Mouse (Mus musculus): ENCODE measurements at regions not wholly inside any gene's neighbourhood (a gene's known extent, or its start where the extent isn't known, plus 50 kb on each side); places are given as distances from the start of the nearest gene placed in this dataset.

DNA sequence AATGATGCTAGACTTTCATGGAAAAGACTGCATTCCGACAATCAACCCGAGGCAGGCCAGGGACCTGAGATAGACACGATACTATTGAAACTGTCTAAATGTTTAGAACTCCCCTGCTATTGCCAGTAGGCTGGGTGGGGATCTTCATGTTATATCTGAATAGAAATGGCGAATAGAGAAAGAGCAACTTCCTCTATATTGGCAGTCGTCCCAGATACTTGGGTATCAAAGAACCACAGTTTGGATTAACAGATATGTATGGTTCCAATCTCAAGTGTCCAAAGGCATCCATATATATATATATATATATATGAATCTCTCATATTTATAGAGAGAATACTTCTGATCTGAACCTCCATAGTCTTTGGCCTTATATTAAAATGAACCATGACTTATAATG lies 161.8 kb downstream of the Kctd12 start:
- Histone ChIP-seq H3K27ac (no peak overlapping the region), H3K4me3 (no peak overlapping the region), H3K9ac (no peak overlapping the region), H3K4me2 (no peak overlapping the region), H3K4me1 (replicated peaks) (no peaks in the 10 kb centered on the region), H3K36me3 (no peaks in the 10 kb centered on the region), H3K27me3 (no peaks in the 10 kb centered on the region), H3K9me3 (no peaks in the 10 kb centered on the region)
- ATAC-seq (ENCODE audit: low FRiP score), result no peak
- 93% methylated on average over 5 of the region's 5 CpGs for WGBS

DNA sequence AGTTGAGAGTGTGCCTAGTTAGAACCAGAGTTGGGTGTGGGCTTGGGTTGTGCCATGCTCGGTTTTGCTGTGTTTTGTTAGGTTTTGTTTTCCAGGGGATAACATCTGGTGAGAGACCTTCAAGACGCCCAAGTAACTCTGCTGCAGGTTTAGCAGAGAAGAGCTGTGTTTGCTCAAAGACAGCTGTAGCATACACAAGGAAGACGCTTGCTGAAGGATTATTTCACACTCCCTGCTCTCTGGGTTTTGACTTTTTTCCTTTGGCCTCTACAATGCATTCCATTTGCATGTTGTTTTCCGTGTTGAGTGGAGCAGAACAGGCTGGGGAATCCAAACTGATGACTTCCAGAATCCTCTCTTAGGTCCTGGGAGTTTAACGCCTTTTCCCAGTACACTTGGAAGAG lies 170.8 kb downstream of the Kctd12 start:
- Histone ChIP-seq H3K9ac (no peak overlapping the region), H3K9me3 (no peaks in the 10 kb centered on the region), H3K4me2 (no peak overlapping the region), H3K27me3 (no peaks in the 10 kb centered on the region), H3K36me3 (no peaks in the 10 kb centered on the region), H3K27ac (no peak overlapping the region), H3K4me1 (replicated peaks) (no peaks in the 10 kb centered on the region), H3K4me3 (no peak overlapping the region)
- WGBS, result 67% methylated on average over 5 of the region's 5 CpGs
- ATAC-seq (ENCODE audit: low FRiP score), result no peak

DNA sequence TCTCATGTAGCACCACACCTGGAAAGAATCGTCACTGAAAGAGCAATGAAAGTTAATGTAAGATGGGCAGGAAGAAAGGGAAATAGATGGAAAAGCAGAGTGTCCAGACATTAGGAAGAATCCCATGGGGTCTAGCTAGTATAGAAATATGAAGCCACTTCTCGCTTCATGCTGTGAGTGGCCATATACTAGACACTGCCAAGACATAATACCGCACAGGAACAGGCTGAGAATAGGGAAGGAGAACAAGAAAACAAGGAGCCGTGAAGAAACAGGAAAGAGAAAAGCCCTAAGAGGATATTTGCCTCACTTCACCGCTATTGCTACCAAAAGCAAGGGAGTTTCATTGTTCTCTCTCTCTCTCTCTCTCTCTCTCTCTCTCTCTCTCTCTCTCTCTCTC lies 171.4 kb downstream of the Kctd12 start:
- no peak overlapping the region for H3K27ac ChIP-seq

DNA sequence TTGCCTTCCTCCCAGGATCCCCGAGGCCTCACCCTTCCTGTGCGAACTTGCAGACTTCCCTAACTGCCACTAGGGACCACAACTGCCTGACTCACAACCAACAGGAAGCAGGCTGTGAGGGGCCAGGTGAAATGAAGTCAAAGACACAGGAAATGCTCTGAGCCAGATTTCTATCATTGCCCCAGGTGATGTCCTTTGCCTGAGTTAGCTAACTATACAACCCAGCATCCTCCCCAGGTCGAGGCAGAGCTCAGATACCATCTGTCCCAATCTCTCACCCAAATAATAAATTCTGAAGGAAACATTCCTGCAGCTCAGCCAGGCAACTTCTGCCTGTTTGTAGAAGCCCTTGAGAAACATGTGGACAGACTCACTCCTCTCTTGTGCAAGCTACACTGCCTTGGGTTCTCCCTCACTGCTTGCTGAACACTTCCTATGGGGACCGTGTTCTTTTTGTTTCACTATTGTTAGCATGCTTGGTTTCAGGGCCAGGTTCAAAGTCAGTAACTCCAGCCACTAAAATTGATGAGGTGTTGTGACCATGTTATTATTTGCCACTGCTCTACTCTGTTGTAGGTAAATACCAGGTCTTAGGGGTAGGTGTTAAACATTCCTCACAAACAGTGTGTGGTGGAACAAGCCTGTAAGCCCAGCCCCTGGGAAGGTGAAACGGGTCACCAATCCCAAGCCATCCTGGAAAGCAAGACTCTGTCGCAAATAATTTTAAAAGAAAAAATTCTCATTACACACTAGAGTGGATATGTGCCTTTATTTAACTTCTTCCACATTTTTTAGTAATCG lies 172.1 kb downstream of the Kctd12 start:
- no peak for ATAC-seq (ENCODE audit: low FRiP score)
- WGBS, result 77% methylated on average over 7 of the region's 7 CpGs

More for the DNA sequence above, 171.4 kb downstream of the Kctd12 start:
- Histone ChIP-seq H3K9ac (no peak overlapping the region), H3K27me3 (no peaks in the 10 kb centered on the region), H3K4me2 (no peak overlapping the region), H3K4me1 (replicated peaks) (no peaks in the 10 kb centered on the region), H3K9me3 (no peaks in the 10 kb centered on the region), H3K4me3 (no peak overlapping the region), H3K36me3 (no peaks in the 10 kb centered on the region)
- ATAC-seq (ENCODE audit: low FRiP score), result no peak
- WGBS, result 76% methylated on average over 5 of the region's 5 CpGs

DNA sequence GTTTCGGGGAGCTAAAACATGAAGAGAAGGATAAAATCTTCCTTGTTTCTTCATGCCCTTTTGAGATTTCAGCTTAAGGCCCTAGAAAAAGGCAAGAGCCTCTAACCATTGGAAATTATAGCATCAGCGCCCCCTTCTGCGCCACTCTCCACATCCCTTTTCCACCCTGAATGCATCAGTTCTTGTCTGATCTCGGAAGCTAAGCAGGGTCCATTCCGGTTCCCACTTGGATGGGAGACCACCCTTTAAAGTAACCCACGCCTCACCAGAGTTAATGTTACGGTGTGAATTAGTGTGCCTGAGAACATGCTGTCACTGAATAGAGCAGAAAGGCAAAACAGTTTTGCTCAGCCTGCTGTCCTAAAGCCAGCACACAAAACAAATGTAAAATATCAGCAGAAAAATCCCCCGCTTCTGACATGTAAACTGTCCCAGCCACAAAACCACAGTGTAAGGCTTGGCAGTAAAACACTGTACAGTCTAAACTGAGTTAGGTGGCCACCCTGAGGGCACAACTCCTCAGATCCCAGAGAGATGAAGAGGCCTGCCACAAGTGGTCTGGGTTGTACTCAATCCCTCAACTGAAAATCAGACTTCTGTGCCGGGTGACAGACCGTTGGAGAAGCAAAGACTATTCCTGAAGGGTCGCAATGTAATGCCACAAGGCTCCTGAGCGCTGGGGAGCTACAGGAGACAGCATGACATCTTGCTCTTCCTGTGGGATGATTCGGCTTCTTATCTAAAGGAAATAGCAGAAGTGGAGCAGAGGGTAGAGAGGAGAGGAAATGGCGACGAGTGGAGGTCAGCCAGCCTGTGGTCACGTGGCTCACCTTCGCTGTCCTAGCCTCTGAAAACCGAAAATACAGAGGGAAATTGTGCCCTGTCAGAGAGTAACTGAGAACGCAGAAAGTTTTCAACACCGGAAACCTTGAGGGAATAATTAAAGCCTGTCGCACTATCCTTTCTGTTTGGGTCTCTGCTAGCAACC lies 176.2 kb downstream of the Kctd12 start:
- Histone ChIP-seq H3K36me3 (no peaks in the 10 kb centered on the region), H3K4me1 (replicated peaks) (no peaks in the 10 kb centered on the region), H3K9me3 (no peaks in the 10 kb centered on the region), H3K9ac (no peak overlapping the region), H3K27me3 (no peaks in the 10 kb centered on the region), H3K4me3 (no peak overlapping the region), H3K4me2 (no peak overlapping the region), H3K27ac (no peak overlapping the region)
- 72% methylated on average over 21 of the region's 21 CpGs for WGBS
- no peak for ATAC-seq (ENCODE audit: low FRiP score)

More for the DNA sequence above, 172.1 kb downstream of the Kctd12 start:
- H3K27ac ChIP-seq, result no peak overlapping the region
- H3K36me3 ChIP-seq, result no peaks in the 10 kb centered on the region
- H3K9ac ChIP-seq, result no peak overlapping the region
- H3K4me3 ChIP-seq, result no peak overlapping the region
- H3K9me3 ChIP-seq, result no peaks in the 10 kb centered on the region
- no peaks in the 10 kb centered on the region for H3K27me3 ChIP-seq
- H3K4me1 ChIP-seq (replicated peaks), result no peaks in the 10 kb centered on the region
- no peak overlapping the region for H3K4me2 ChIP-seq

DNA sequence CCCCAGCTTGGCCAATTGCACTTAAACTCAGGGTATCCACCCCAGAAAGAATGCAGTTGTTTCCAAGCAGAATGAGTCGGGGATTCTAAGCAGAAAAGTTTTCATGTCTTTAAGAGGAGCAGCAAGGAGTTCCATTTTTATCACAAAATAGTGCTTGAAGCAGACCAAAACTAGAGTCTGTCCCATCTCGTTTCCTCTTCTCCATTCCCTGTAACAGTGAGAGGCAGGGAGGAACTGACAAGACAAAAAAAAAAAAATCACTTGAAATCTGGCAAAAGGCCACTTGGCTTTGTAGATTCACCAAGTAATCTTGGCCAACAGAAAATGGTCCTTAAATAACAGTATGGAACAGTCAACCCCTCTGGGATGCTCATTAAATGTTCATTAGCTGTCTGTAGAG lies 186.8 kb downstream of the Kctd12 start:
- no peaks in the 10 kb centered on the region for H3K36me3 ChIP-seq
- no peaks in the 10 kb centered on the region for H3K27me3 ChIP-seq
- no peaks in the 10 kb centered on the region for H3K9me3 ChIP-seq
- no peak overlapping the region for H3K4me3 ChIP-seq
- H3K4me2 ChIP-seq, result no peak overlapping the region
- H3K4me1 ChIP-seq (replicated peaks), result no peaks in the 10 kb centered on the region
- WGBS, result 87% methylated on average over 2 of the region's 2 CpGs
- H3K27ac ChIP-seq, result no peak overlapping the region
- H3K9ac ChIP-seq, result no peak overlapping the region
- no peak for ATAC-seq (ENCODE audit: low FRiP score)

DNA sequence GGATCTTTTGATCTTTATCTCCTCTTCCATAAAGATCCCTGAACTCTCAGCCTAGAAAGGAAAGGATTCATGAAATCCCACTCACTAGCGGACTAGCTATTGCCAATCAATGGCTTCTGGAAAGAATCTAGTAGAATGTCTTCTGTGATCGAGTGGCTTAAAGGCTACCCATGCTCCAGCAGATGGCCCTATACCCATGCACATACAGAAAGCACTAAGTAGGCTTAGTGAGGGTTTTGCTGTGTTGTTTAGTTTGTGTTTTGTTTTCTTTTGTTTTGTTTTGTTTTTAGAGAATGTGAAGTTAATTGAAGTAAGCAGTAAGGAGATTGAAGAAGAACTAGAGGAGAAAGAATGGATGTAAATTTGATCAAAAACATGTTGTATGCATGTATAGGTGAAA lies 187.5 kb downstream of the Kctd12 start:
- no peak for ATAC-seq (ENCODE audit: low FRiP score)
- Histone ChIP-seq H3K4me3 (no peak overlapping the region), H3K36me3 (no peaks in the 10 kb centered on the region), H3K4me1 (replicated peaks) (no peaks in the 10 kb centered on the region), H3K27me3 (no peaks in the 10 kb centered on the region), H3K4me2 (no peak overlapping the region), H3K27ac (no peak overlapping the region), H3K9ac (no peak overlapping the region), H3K9me3 (no peaks in the 10 kb centered on the region)
- WGBS, result 93% methylated on average over 2 of the region's 2 CpGs

DNA sequence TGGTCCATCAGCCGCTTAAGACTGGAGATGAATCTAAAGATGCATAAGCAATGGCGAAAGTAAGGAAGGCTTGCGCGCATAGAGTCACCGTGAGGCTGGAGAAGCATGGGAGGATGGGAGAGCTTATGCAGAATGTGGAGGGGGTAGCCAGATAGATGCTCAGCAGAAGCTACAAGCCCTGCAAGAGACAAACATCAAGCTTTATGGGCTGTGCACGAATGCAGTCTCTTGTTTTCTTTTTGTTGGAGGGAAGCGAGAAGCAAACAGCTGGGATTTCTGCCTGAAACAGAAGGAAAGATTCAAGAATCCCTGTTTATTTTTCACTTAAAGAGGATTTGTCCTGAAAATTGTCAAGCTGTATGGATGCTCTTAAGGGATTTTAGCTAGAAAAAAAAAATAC lies 188.7 kb downstream of the Kctd12 start:
- H3K9ac ChIP-seq, result no peak overlapping the region
- H3K4me3 ChIP-seq, result no peak overlapping the region
- no peaks in the 10 kb centered on the region for H3K9me3 ChIP-seq
- WGBS, result 87% methylated on average over 7 of the region's 7 CpGs
- H3K27ac ChIP-seq, result no peak overlapping the region
- no peaks in the 10 kb centered on the region for H3K4me1 ChIP-seq (replicated peaks)
- H3K4me2 ChIP-seq, result no peak overlapping the region
- H3K27me3 ChIP-seq, result no peaks in the 10 kb centered on the region
- no peak for ATAC-seq (ENCODE audit: low FRiP score)
- H3K36me3 ChIP-seq, result no peaks in the 10 kb centered on the region

DNA sequence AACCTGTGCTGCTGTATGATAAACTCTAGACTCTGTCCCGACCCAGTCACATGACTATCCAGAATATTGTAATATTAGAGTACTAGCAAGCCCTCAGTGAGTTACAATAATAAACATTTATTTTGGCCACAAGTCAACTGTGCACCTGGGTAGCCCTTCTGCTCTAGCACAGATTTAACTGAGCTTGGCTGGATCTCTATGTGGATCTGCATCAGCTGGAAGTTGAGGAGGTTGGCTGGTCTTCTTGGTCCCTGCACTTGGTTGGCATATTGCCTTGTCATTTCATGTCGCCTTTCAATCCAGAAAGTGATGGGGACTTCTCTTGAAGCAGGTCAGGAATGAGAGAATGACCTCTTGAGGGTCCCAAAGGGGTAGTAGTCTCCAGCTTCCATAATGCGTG lies 191.5 kb downstream of the Kctd12 start:
- no peak overlapping the region for H3K9ac ChIP-seq
- H3K27me3 ChIP-seq, result no peaks in the 10 kb centered on the region
- no peaks in the 10 kb centered on the region for H3K9me3 ChIP-seq
- no peak overlapping the region for H3K4me2 ChIP-seq
- H3K27ac ChIP-seq, result no peak overlapping the region
- H3K36me3 ChIP-seq, result no peaks in the 10 kb centered on the region
- ATAC-seq (ENCODE audit: low FRiP score), result no peak
- H3K4me3 ChIP-seq, result no peak overlapping the region
- no peaks in the 10 kb centered on the region for H3K4me1 ChIP-seq (replicated peaks)
- WGBS, result 89% methylated on average over 3 of the region's 3 CpGs

DNA sequence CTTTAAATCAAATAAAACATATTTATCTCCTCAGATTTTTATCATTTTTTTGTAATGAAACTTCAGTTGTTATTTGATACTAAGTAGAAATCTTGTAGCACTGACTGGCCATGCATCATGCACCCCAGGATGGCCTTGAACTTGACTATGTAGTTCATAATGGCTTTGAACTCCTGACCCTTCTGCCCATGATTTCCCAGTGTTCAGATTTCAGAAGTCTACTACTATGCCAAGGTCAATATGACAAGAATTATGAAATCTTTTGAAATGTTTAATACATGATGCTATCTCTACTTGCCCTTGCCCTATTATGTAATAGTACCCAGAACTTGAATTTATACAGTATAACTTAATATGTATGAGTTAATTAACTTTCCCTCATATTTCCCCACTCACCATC lies 200.2 kb downstream of the Kctd12 start:
- Histone ChIP-seq H3K4me3 (no peak overlapping the region), H3K36me3 (no peaks in the 10 kb centered on the region), H3K9me3 (no peaks in the 10 kb centered on the region), H3K4me2 (no peak overlapping the region), H3K4me1 (replicated peaks) (no peaks in the 10 kb centered on the region), H3K9ac (no peak overlapping the region), H3K27ac (no peak overlapping the region), H3K27me3 (no peaks in the 10 kb centered on the region)
- ATAC-seq (ENCODE audit: low FRiP score), result no peak

DNA sequence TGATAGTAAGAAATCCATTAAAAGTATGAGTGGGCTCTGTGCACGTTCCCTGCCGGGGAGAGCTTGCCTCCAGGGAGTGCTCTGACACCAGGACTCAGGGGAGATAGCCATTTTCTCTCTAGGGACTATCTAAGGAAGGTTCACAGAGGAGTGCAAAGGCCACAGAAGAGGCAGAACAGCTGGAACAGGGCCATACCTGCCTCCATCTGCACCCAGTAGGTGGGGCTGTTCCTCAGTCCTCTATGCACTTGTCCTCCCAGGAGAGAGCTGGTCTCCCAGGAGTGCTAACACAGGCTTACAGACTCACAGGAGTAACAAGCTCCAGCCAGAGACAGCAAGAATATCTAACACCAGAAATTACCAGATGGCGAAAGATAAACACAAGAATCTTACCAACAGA lies 212.7 kb downstream of the Kctd12 start:
- no peak overlapping the region for H3K4me2 ChIP-seq
- no peak overlapping the region for H3K9ac ChIP-seq
- H3K27me3 ChIP-seq, result no peaks in the 10 kb centered on the region
- no peaks in the 10 kb centered on the region for H3K9me3 ChIP-seq
- 72% methylated on average over 3 of the region's 3 CpGs for WGBS
- no peak overlapping the region for H3K27ac ChIP-seq
- H3K36me3 ChIP-seq, result no peaks in the 10 kb centered on the region
- no peak overlapping the region for H3K4me3 ChIP-seq
- no peak for ATAC-seq (ENCODE audit: low FRiP score)
- no peaks in the 10 kb centered on the region for H3K4me1 ChIP-seq (replicated peaks)

DNA sequence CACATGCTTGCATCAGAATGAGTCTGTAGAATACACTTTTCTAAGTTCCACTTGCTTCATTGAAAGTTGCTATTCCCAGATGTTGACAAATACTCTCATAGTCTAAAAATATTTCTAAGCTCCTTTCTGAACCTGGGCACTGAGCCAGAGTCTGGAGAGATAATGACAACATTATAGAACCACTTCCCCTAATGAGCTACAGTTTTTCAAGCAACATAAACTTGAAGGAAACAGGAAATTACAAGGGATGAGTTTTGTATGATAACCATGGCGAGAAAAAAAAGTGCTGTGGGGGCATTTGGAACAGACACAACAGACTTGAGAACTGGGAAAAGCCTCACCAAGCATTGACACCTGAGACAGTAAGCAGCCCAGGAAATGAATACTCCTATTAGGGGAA lies 233.8 kb downstream of the Kctd12 start:
- H3K27me3 ChIP-seq, result no peaks in the 10 kb centered on the region
- no peak overlapping the region for H3K27ac ChIP-seq
- WGBS, result 78% methylated on average over 1 of the region's 1 CpGs
- no peaks in the 10 kb centered on the region for H3K36me3 ChIP-seq
- ATAC-seq (ENCODE audit: low FRiP score), result no peak
- no peak overlapping the region for H3K4me2 ChIP-seq
- no peak overlapping the region for H3K9ac ChIP-seq
- no peak overlapping the region for H3K4me3 ChIP-seq
- no peaks in the 10 kb centered on the region for H3K9me3 ChIP-seq
- H3K4me1 ChIP-seq (replicated peaks), result no peaks in the 10 kb centered on the region
